8 mouse cellular contexts compared by ENCODE assay signal in the genomic region with DNA sequence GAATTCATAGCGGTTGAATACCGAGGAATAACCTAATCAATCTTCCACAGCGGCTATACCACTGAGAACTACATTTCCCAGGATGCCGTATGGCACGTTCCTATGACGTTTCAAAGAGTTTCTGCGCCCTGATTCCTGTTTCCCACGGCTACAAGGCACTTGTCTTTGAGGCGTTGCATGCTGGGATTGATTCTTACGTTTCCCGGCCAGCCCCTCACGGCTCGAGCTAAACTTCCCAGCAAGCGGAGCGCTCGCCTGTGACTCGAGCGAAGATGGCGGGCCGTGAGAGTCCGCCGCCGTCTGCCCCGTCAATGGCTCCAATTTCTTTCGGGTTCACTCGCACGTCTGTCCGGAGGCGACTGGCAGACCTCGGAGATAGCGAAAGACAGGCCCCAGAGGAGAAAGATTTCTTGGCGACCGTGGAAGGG. TPM values are rescaled to one million over a fixed set of nuclear protein-coding genes. Genes with fewer than 3 reads are reported as not detected.
DNase-seq lines count a peak whose midpoint lies in the region; ATAC-seq and TF ChIP-seq lines count a peak whose summit lies in the region.

A gene (plus strand): TSS at position 178 of the 428 bp plus-strand sequence.

- no peak for TF ChIP-seq RAD21 in CH12.LX (IDR thresholded peaks at IDR 0.05; ENCODE audit: low read depth, low read length)

- peaks cover 24% of the 10 kb centered on the region for H3K79me2 ChIP-seq in CH12.LX (replicated peaks; ENCODE audit: control insufficient read depth, extremely low read depth, insufficient read depth, poor library complexity, severe bottlenecking)

- H3K4me2 ChIP-seq in CH12.LX (ENCODE audit: insufficient read depth, low read depth, poor library complexity, severe bottlenecking): peak within 1 kb of the TSS; percentile 78
- H3K4me2 ChIP-seq in forebrain, embryonic 11.5 days (ENCODE audit: low read depth, low read length, severe bottlenecking): peak within 1 kb of the TSS; percentile 58
- peak within 1 kb of the TSS; percentile 68 for H3K4me2 ChIP-seq in heart, embryonic 16.5 days (ENCODE audit: low read depth, low read length)
- peak within 1 kb of the TSS; percentile 68 for H3K4me2 ChIP-seq in liver, embryonic 15.5 days
- peak within 1 kb of the TSS; percentile 59 for H3K4me2 ChIP-seq in neural tube, embryonic 12.5 days (replicated peaks)

- in situ Hi-C loops in CH12.LX (cut with MboI; ENCODE audit: low pct_ligation_motif_present, low pct_unique_long_range_greater_than_20kb, low sequenced_read_pairs): no loop called here

- no peak within 1 kb of the TSS for H3K27ac ChIP-seq in CH12.LX (ENCODE audit: insufficient read depth, low read depth)
- no peak within 1 kb of the TSS for H3K27ac ChIP-seq in forebrain, embryonic 11.5 days (ENCODE audit: low read depth, low read length)
- peak within 1 kb of the TSS; percentile 39 for H3K27ac ChIP-seq in heart, embryonic 16.5 days (ENCODE audit: low read length)
- H3K27ac ChIP-seq in liver, embryonic 15.5 days (replicated peaks): peak within 1 kb of the TSS; percentile 74
- H3K27ac ChIP-seq in neural tube, embryonic 12.5 days: no peak within 1 kb of the TSS

- peak; percentile 94 for ATAC-seq in forebrain, embryonic 11.5 days (replicated peaks; ENCODE audit: low FRiP score)
- peak; percentile 93 for ATAC-seq in heart, embryonic 16.5 days (replicated peaks; ENCODE audit: extremely low read depth, insufficient read depth, low FRiP score)
- peak; percentile 96 for ATAC-seq in liver, embryonic 15.5 days (ENCODE audit: insufficient read depth)
- peak; percentile 93 for ATAC-seq in neural tube, embryonic 12.5 days (ENCODE audit: low FRiP score, low read depth)

- peak; percentile 83 for TF ChIP-seq POLR2A in CH12.LX (IDR thresholded peaks at IDR 0.05; ENCODE audit: low read depth, low read length)

- peaks cover 4 to 11% of the 10 kb centered on the region in 2 experiments; a peak in 3 of 4 replicates for H3K4me1 ChIP-seq in CH12.LX (ENCODE audit: control insufficient read depth in 1 of 2, insufficient read depth in 2 of 2)
- H3K4me1 ChIP-seq in forebrain, embryonic 11.5 days (replicated peaks; ENCODE audit: control insufficient read depth, insufficient read depth, low read length): no peaks in the 10 kb centered on the region; the same call in 1 of the 2 replicates
- H3K4me1 ChIP-seq in heart, embryonic 16.5 days (ENCODE audit: control insufficient read depth, insufficient read depth, low read length): no peaks in the 10 kb centered on the region
- peaks cover 10% of the 10 kb centered on the region for H3K4me1 ChIP-seq in liver, embryonic 15.5 days (replicated peaks)
- no peaks in the 10 kb centered on the region for H3K4me1 ChIP-seq in neural tube, embryonic 12.5 days

- no peak for TF ChIP-seq CTCF in CH12.LX (conservative IDR thresholded peaks at IDR 0.05 in 1 of 2, IDR thresholded peaks at IDR 0.05 in 1 of 2; ENCODE audit: low read depth in 2 of 2, low read length in 2 of 2)

- H3K36me3 ChIP-seq in CH12.LX (replicated peaks in 1 of 2; ENCODE audit: control insufficient read depth in 1 of 2, insufficient read depth in 1 of 2, low read length in 1 of 2): peaks cover 24 to 34% of the 10 kb centered on the region in 2 experiments
- no peaks in the 10 kb centered on the region for H3K36me3 ChIP-seq in forebrain, embryonic 11.5 days (ENCODE audit: control insufficient read depth, insufficient read depth, low read length)
- H3K36me3 ChIP-seq in heart, embryonic 16.5 days (ENCODE audit: control insufficient read depth, insufficient read depth): peaks cover 3% of the 10 kb centered on the region; the same call in 1 of the 2 replicates
- H3K36me3 ChIP-seq in liver, embryonic 15.5 days (replicated peaks): peaks cover 25% of the 10 kb centered on the region
- no peaks in the 10 kb centered on the region; the same call in 1 of the 2 replicates for H3K36me3 ChIP-seq in neural tube, embryonic 12.5 days

- dilution Hi-C loops in CH12.LX (cut with MboI; ENCODE audit: extremely low pct_ligation_motif_present, extremely low pct_unique_long_range_greater_than_20kb, low sequenced_read_pairs): no loop called here

- peak within 1 kb of the TSS; percentile 95 for H3K9ac ChIP-seq in CH12.LX (ENCODE audit: insufficient read depth, low read depth)
- H3K9ac ChIP-seq in forebrain, embryonic 11.5 days (ENCODE audit: low read length): peak within 1 kb of the TSS; percentile 50
- H3K9ac ChIP-seq in heart, embryonic 16.5 days (ENCODE audit: low read length): peak within 1 kb of the TSS; percentile 71
- peak within 1 kb of the TSS; percentile 69 for H3K9ac ChIP-seq in liver, embryonic 15.5 days
- H3K9ac ChIP-seq in neural tube, embryonic 12.5 days: peak within 1 kb of the TSS; percentile 59

- no peaks in the 10 kb centered on the region for H3K9me3 ChIP-seq in CH12.LX (replicated peaks; ENCODE audit: low read length)
- no peaks in the 10 kb centered on the region for H3K9me3 ChIP-seq in forebrain, embryonic 11.5 days (ENCODE audit: control insufficient read depth, low read length)
- no peaks in the 10 kb centered on the region for H3K9me3 ChIP-seq in heart, embryonic 16.5 days (replicated peaks; ENCODE audit: control insufficient read depth, low read length)
- no peaks in the 10 kb centered on the region for H3K9me3 ChIP-seq in liver, embryonic 15.5 days (replicated peaks)
- no peaks in the 10 kb centered on the region for H3K9me3 ChIP-seq in neural tube, embryonic 12.5 days

- H3K4me3 ChIP-seq in CH12.LX (replicated peaks in 1 of 3; ENCODE audit: low read depth in 2 of 3, low read length in 2 of 3, poor library complexity in 1 of 3): peak within 1 kb of the TSS; percentile 67 to 84 (median 70)
- H3K4me3 ChIP-seq in forebrain, embryonic 11.5 days (ENCODE audit: low read depth, low read length): peak within 1 kb of the TSS; percentile 49
- H3K4me3 ChIP-seq in heart, embryonic 16.5 days (ENCODE audit: low read length): peak within 1 kb of the TSS; percentile 68
- peak within 1 kb of the TSS; percentile 71 for H3K4me3 ChIP-seq in liver, embryonic 15.5 days (replicated peaks)
- peak within 1 kb of the TSS; percentile 47 for H3K4me3 ChIP-seq in neural tube, embryonic 12.5 days

- no peak for TF ChIP-seq EP300 in CH12.LX (IDR thresholded peaks at IDR 0.05; ENCODE audit: low read length)

- peak; percentile 91 for DNase-seq in CH12.LX (ENCODE audit: extremely low read depth)
- peak; percentile 79 for DNase-seq in c-Kit-positive CD71-positive TER-119-negative erythroid progenitor cells, embryonic 14.5 days (ENCODE audit: low read depth)
- peak; percentile 84 for DNase-seq in forebrain, embryonic 11.5 days (ENCODE audit: low spot score)
- peak; percentile 85 to 93 for DNase-seq in kidney, postnatal 36 days
- peak; percentile 94 for DNase-seq in telencephalon, adult 2 months (ENCODE audit: low read depth, low spot score)

- no peaks in the 10 kb centered on the region for H3K27me3 ChIP-seq in CH12.LX (replicated peaks)
- H3K27me3 ChIP-seq in forebrain, embryonic 11.5 days (ENCODE audit: control insufficient read depth, insufficient read depth, low read length): no peaks in the 10 kb centered on the region
- no peaks in the 10 kb centered on the region for H3K27me3 ChIP-seq in heart, embryonic 16.5 days (ENCODE audit: control insufficient read depth, insufficient read depth, low read length)
- no peaks in the 10 kb centered on the region for H3K27me3 ChIP-seq in liver, embryonic 15.5 days
- no peaks in the 10 kb centered on the region for H3K27me3 ChIP-seq in neural tube, embryonic 12.5 days (replicated peaks)

- 12% methylated on average over 33 of the region's 33 CpGs for WGBS in forebrain, embryonic 11.5 days
- 10% methylated on average over 33 of the region's 33 CpGs for WGBS in heart, embryonic 16.5 days
- 12% methylated on average over 33 of the region's 33 CpGs for WGBS in liver, embryonic 15.5 days (ENCODE audit: insufficient replicate concordance)
- WGBS in neural tube, embryonic 12.5 days: 21% methylated on average over 33 of the region's 33 CpGs

TF ChIP-seq in CH12.LX, 34 proteins besides CTCF, POLR2A, EP300 and RAD21 (continues in another document):
- TF ChIP-seq JUN (IDR thresholded peaks at IDR 0.05; ENCODE audit: insufficient read depth, low read depth, low read length) (no peak), ELF1 (IDR thresholded peaks at IDR 0.05; ENCODE audit: low read depth, low read length) (peak; percentile 89), MYC (IDR thresholded peaks at IDR 0.05; ENCODE audit: low read depth, low read length) (no peak; the same call in 1 of the 2 replicates), ZMIZ1 (IDR thresholded peaks at IDR 0.05; ENCODE audit: low read depth, low read length) (no peak), NELFE (IDR thresholded peaks at IDR 0.05; ENCODE audit: low read depth, low read length) (peak; percentile 79), MAX (IDR thresholded peaks at IDR 0.05; ENCODE audit: low read length) (no peak; the same call in 1 of the 2 replicates), E2F4 (IDR thresholded peaks at IDR 0.05; ENCODE audit: insufficient replicate concordance, low read depth, low read length) (no peak), NRF1 (IDR thresholded peaks at IDR 0.05; ENCODE audit: low read depth, low read length) (peak; percentile 71), MEF2A (IDR thresholded peaks at IDR 0.05; ENCODE audit: borderline replicate concordance, low read depth, low read length) (peak; percentile 15; the same call in 1 of the 2 replicates), CHD1 (IDR thresholded peaks at IDR 0.05; ENCODE audit: low read depth, low read length) (no peak), MAZ (IDR thresholded peaks at IDR 0.05; ENCODE audit: low read depth, low read length) (no peak), CHD2 (IDR thresholded peaks at IDR 0.05; ENCODE audit: low read length) (no peak), ZNF384 (IDR thresholded peaks at IDR 0.05; ENCODE audit: low read depth, low read length) (no peak), USF2 (conservative IDR thresholded peaks at IDR 0.05; ENCODE audit: low read depth, low read length) (no peak), TBP (conservative IDR thresholded peaks at IDR 0.05; ENCODE audit: low read depth, low read length) (0 out of 2 replicates have a peak, but pooled peaks have one; percentile 19), BHLHE40 (IDR thresholded peaks at IDR 0.05; ENCODE audit: low read depth, low read length) (peak; percentile 85), ETS1 (conservative IDR thresholded peaks at IDR 0.05; ENCODE audit: low read depth, low read length) (0 out of 2 replicates have a peak, but pooled peaks have one; percentile 36), MAFK (IDR thresholded peaks at IDR 0.05; ENCODE audit: insufficient replicate concordance, low read length) (no peak)

RNA-seq across cellular contexts. Expression of the gene that starts here (rescaled TPM):
- total RNA-seq in CH12.LX (2012; rRNA removed) (14.6 and 16.8 TPM in 2 replicates), CH12.LX (2014; rRNA removed) (6.6 and 9.3 TPM in 2 replicates)
- polyA plus RNA-seq in CH12.LX (2012; ENCODE audit: insufficient read length, low read depth): 32.2 and 35.3 TPM in 2 replicates
- 44.6 and 47.0 TPM in 2 replicates for polyA plus RNA-seq in forebrain, embryonic 11.5 days (2014; fragmentation: Nextera tagmentation; extraction: Ambion mirVana)
- 33.2 and 33.5 TPM in 2 replicates for polyA plus RNA-seq in heart, embryonic 16.5 days (2015; fragmentation: Nextera tagmentation; extraction: Ambion mirVana)
- polyA plus RNA-seq in liver, embryonic 15.5 days (2015; fragmentation: Nextera tagmentation; extraction: Ambion mirVana): 13.3 and 14.1 TPM in 2 replicates
- polyA plus RNA-seq in neural tube, embryonic 12.5 days (2016; fragmentation: Nextera tagmentation; extraction: Ambion mirVana): 44.1 and 46.6 TPM in 2 replicates

Comparison
In these comparisons a context has a peak if more than half of its experiments do, and no peak if none do; other contexts are left out.
1. H3K27ac ChIP-seq: peak in heart, embryonic 16.5 days (single experiment) and liver, embryonic 15.5 days (single experiment); none in CH12.LX (single experiment), forebrain, embryonic 11.5 days (single experiment) and neural tube, embryonic 12.5 days (single experiment).
2. Peak in every context shown above with its lines, with median percentiles within 50 percentile points of each other: DNase-seq, H3K4me2 ChIP-seq, H3K4me3 ChIP-seq, H3K9ac ChIP-seq and ATAC-seq.